ENCODE assay signal across 14 mouse cellular contexts in genomic region chr17:15084226-15084848, GRCm38 (mm10). TPM values are rescaled to one million over a fixed set of nuclear protein-coding genes. Genes with fewer than 3 reads are reported as not detected.
DNase-seq lines count a peak whose midpoint lies in the region; ATAC-seq lines count a peak whose summit lies in the region.
"Had no signal": no experiment of that assay in that cellular context is flagged by ENCODE, and none has a peak within 500 bp of the region (broad histone marks: within the 10 kb centered on the region; RNA-seq: fewer than 3 reads in every experiment).

No protein-coding gene starts in this region.

- no peak overlapping the region for H3K4me3 ChIP-seq in heart, embryonic 16.5 days (ENCODE audit: low read length)
- H3K4me3 ChIP-seq in limb, embryonic 10.5 days: no peak overlapping the region
- H3K4me3 ChIP-seq: hindbrain, embryonic 15.5 days had no signal

- no peak for DNase-seq in heart, postnatal 4 days
- DNase-seq in c-Kit-negative CD71-positive TER-119-positive erythroid progenitor cells, embryonic 14.5 days (ENCODE audit: low read depth, low spot score): peak; percentile 29
- no peak for DNase-seq in limb, embryonic 10.5 days (ENCODE audit: low spot score)
- no peak for DNase-seq in thymus, postnatal 10 days (ENCODE audit: low spot score in 2 of 2)
- DNase-seq in adrenal gland, adult 18-20 months (ENCODE audit: low spot score in 2 of 2): no peak
- DNase-seq: cerebellum, adult 11 months; left cerebral cortex, postnatal 4 days had no signal

- H3K9me3 ChIP-seq in heart, embryonic 16.5 days (replicated peaks; ENCODE audit: control insufficient read depth, low read length): no peaks in the 10 kb centered on the region
- no peaks in the 10 kb centered on the region for H3K9me3 ChIP-seq in limb, embryonic 10.5 days (replicated peaks)
- H3K9me3 ChIP-seq: hindbrain, embryonic 15.5 days had no signal

- peak; percentile 34; the same call in 1 of the 2 replicates for ATAC-seq in heart, embryonic 16.5 days (replicated peaks; ENCODE audit: extremely low read depth, insufficient read depth, low FRiP score)
- peak; percentile 94 for ATAC-seq in megakaryocyte progenitor cell, adult 5-6 weeks (replicated peaks; ENCODE audit: poor library complexity)
- no peak for ATAC-seq in CD4-positive, CD25-positive, alpha-beta regulatory T cell, adult 4 months

- H3K9ac ChIP-seq in heart, embryonic 16.5 days (ENCODE audit: low read length): no peak overlapping the region
- H3K9ac ChIP-seq: hindbrain, embryonic 15.5 days had no signal

- H3K4me2 ChIP-seq in heart, embryonic 16.5 days (ENCODE audit: low read depth, low read length): peak overlapping the region; percentile 29; the same call in 1 of the 2 replicates
- H3K4me2 ChIP-seq: hindbrain, embryonic 15.5 days had no signal

- no peak overlapping the region for H3K27ac ChIP-seq in heart, embryonic 16.5 days (ENCODE audit: low read length)
- peak overlapping the region; percentile 19; the same call in 1 of the 2 replicates for H3K27ac ChIP-seq in limb, embryonic 10.5 days
- H3K27ac ChIP-seq: hindbrain, embryonic 15.5 days had no signal

- 0 out of 2 replicates have a peak, but pooled peaks cover 2% of the 10 kb centered on the region for H3K4me1 ChIP-seq in heart, embryonic 16.5 days (ENCODE audit: control insufficient read depth, insufficient read depth, low read length)
- H3K4me1 ChIP-seq in limb, embryonic 10.5 days: peaks cover 18% of the 10 kb centered on the region

- H3K27me3 ChIP-seq in heart, embryonic 16.5 days (ENCODE audit: control insufficient read depth, insufficient read depth, low read length): 0 out of 2 replicates have a peak, but pooled peaks cover 5% of the 10 kb centered on the region
- H3K27me3 ChIP-seq in limb, embryonic 10.5 days (ENCODE audit: low read depth, poor library complexity, severe bottlenecking): no peaks in the 10 kb centered on the region

- H3K36me3 ChIP-seq in heart, embryonic 16.5 days (ENCODE audit: control insufficient read depth, insufficient read depth): no peaks in the 10 kb centered on the region
- no peaks in the 10 kb centered on the region for H3K36me3 ChIP-seq in limb, embryonic 10.5 days
- H3K36me3 ChIP-seq: hindbrain, embryonic 15.5 days had no signal

- 25% methylated on average over 13 of the region's 13 CpGs for WGBS in heart, embryonic 16.5 days
- WGBS in limb, embryonic 10.5 days: 71% methylated on average over 13 of the region's 13 CpGs

RNA-seq across cellular contexts. Expression of gene Gm3448, which starts 43.0 kb away (rescaled TPM):
- 2.0 and 2.7 TPM in 2 replicates for polyA plus RNA-seq in heart, embryonic 16.5 days (2015; fragmentation: Nextera tagmentation; extraction: Ambion mirVana)
- 1 to 10 TPM; 2.5 to 2.6 TPM for total RNA-seq in heart, postnatal 4 days (2021)
- polyA plus RNA-seq in limb, embryonic 10.5 days (2016; fragmentation: Nextera tagmentation; extraction: Ambion mirVana): 3.7 and 3.9 TPM in 2 replicates
- 10.1 and 11.6 TPM in 2 replicates for total RNA-seq in megakaryocyte progenitor cell, adult 5-6 weeks (2015)
- total RNA-seq in megakaryocyte progenitor cell, adult 5-6 weeks (2017): 15.4 and 16.3 TPM in 2 replicates
- 1 to 10 TPM; 1.1 to 2.0 TPM for polyA plus RNA-seq in CD4-positive, CD25-positive, alpha-beta regulatory T cell, adult 4 months (2017; shearing (Covaris generic))
- total RNA-seq in adrenal gland, adult 18-20 months (2021): 1 to 10 TPM; 5.4 to 5.6 TPM

RNA-seq across cellular contexts. Expression of gene Tcte3, which starts 43.0 kb away (rescaled TPM):
- not detected in 2 replicates for polyA plus RNA-seq in heart, embryonic 16.5 days (2015; fragmentation: Nextera tagmentation; extraction: Ambion mirVana)
- total RNA-seq in heart, postnatal 4 days (2021): under 1 TPM in 1 of 2 experiments, not detected in 1; 0.60 TPM
- 1.5 TPM in 1 of 2 replicates, not detected in the other for polyA plus RNA-seq in limb, embryonic 10.5 days (2016; fragmentation: Nextera tagmentation; extraction: Ambion mirVana)
- 1.0 and 1.9 TPM in 2 replicates for total RNA-seq in megakaryocyte progenitor cell, adult 5-6 weeks (2015)
- total RNA-seq in megakaryocyte progenitor cell, adult 5-6 weeks (2017): 0.33 TPM in 1 of 2 replicates, not detected in the other
- polyA plus RNA-seq in CD4-positive, CD25-positive, alpha-beta regulatory T cell, adult 4 months (2017; shearing (Covaris generic)): 1 to 10 TPM; 3.0 to 3.9 TPM
- total RNA-seq in adrenal gland, adult 18-20 months (2021): 1 to 10 TPM in 1 of 2 experiments, under 1 TPM in 1; 0.99 to 2.6 TPM
- polyA plus RNA-seq: embryonic facial prominence, embryonic 14.5 days; large intestine, adult 2 months; spleen, adult 2 months had no signal

RNA-seq across cellular contexts. Expression of gene Ermard, which starts 43.3 kb away (rescaled TPM):
- 57.1 and 68.3 TPM in 2 replicates for polyA plus RNA-seq in heart, embryonic 16.5 days (2015; fragmentation: Nextera tagmentation; extraction: Ambion mirVana)
- total RNA-seq in heart, postnatal 4 days (2021): 10 to 100 TPM; 34.8 to 46.8 TPM
- polyA plus RNA-seq in limb, embryonic 10.5 days (2016; fragmentation: Nextera tagmentation; extraction: Ambion mirVana): 76.1 and 100.0 TPM in 2 replicates
- 57.6 and 71.7 TPM in 2 replicates for total RNA-seq in megakaryocyte progenitor cell, adult 5-6 weeks (2015)
- total RNA-seq in megakaryocyte progenitor cell, adult 5-6 weeks (2017): 24.2 and 39.0 TPM in 2 replicates
- 100 to 1,000 TPM; 128 to 152 TPM for polyA plus RNA-seq in CD4-positive, CD25-positive, alpha-beta regulatory T cell, adult 4 months (2017; shearing (Covaris generic))
- 10 to 100 TPM; 40.0 to 48.1 TPM for total RNA-seq in adrenal gland, adult 18-20 months (2021)
